Mouse (Mus musculus) left cerebral cortex, adult 2 months (tissue): ENCODE measurements around the gene Clba1. TPM values are rescaled to one million over a fixed set of nuclear protein-coding genes. Genes with fewer than 3 reads are reported as not detected.

Experiments used
- DNase-seq, 2 experiments: peaks; one replicate each; pipeline ENCODE4 v3.0.0; 2021 to 2022; ENCODE audit warnings: low spot score in 2 of 2, mixed read lengths in 1 of 2; ENCODE audit errors: extremely low spot score in 1 of 2
- H3K27ac ChIP-seq: fragments of 200-600 bp; 2 replicates; pipeline ENCODE4 v1.8.1; 2022
- H3K4me3 ChIP-seq: fragments of 200-600 bp; 2 replicates; pipeline ENCODE4 v1.8.1; 2022
- CTCF ChIP-seq: fragments of 200-600 bp; IDR thresholded peaks from 2 replicates; pipeline ENCODE4 v1.8.1; 2022; ENCODE audit warnings: antibody characterized with exemption, mild to moderate bottlenecking, moderate library complexity
- intact Hi-C: fragments of 180-260 bp; cut with DNase I; formaldehyde crosslinking; loops from one replicate; pipeline ENCODE4 v1.15.1; 2025
- total RNA-seq, 2 experiments: library from RNA; stranded (reverse); gene quantifications; 2 replicates each; pipeline ENCODE4 v1.2.3; 2021

Clba1 gene
- total RNA-seq, 2 experiments from 2014 or later: 15.7 to 18.6 TPM

GRCm38 (mm10) chr12:112857021-112857925 is 48.5 kb downstream of the Clba1 start:
- intact Hi-C loops: no loop called here
- TF ChIP-seq CTCF: no peak
- H3K4me3 ChIP-seq: no peak overlapping the region
- H3K27ac ChIP-seq: no peak overlapping the region
- no peak for DNase-seq

- no peak overlapping the region for H3K27ac ChIP-seq
- DNase-seq: no peak
- H3K4me3 ChIP-seq: no peak overlapping the region
- intact Hi-C loops: no loop called here
- TF ChIP-seq CTCF: no peak
Measured at GRCm38 (mm10) chr12:112858581-112859336, 50.0 kb downstream of the Clba1 start.

GRCm38 (mm10) chr12:112859930-112860329 is 51.2 kb downstream of the Clba1 start:
- H3K4me3 ChIP-seq: no peak overlapping the region
- DNase-seq: no peak
- intact Hi-C loops: no loop called here
- H3K27ac ChIP-seq: no peak overlapping the region
- no peak for TF ChIP-seq CTCF

GRCm38 (mm10) chr12:112860765-112861164 is 52.0 kb downstream of the Clba1 start:
- TF ChIP-seq CTCF: no peak
- H3K27ac ChIP-seq: no peak overlapping the region
- intact Hi-C loops: no loop called here
- DNase-seq: no peak
- H3K4me3 ChIP-seq: no peak overlapping the region

- intact Hi-C loops: no loop called here
- no peak overlapping the region for H3K4me3 ChIP-seq
- H3K27ac ChIP-seq: no peak overlapping the region
- no peak for TF ChIP-seq CTCF
- DNase-seq: no peak
Measured at GRCm38 (mm10) chr12:112861911-112862321, 53.2 kb downstream of the Clba1 start.

GRCm38 (mm10) chr12:112864804-112865203 is 56.1 kb downstream of the Clba1 start:
- DNase-seq: no peak
- Histone ChIP-seq H3K27ac (no peak overlapping the region), H3K4me3 (no peak overlapping the region)
- TF ChIP-seq CTCF: no peak
- intact Hi-C loops: no loop called here

Other genes starting within 250 kb of the Clba1 start
- 100 to 1,000 TPM; 131 to 151 TPM for gene Inf2, start 220.2 kb upstream of the Clba1 start, total RNA-seq
- 10 to 100 TPM; 16.2 to 16.5 TPM for gene Adssl1, start 188.9 kb upstream of the Clba1 start, total RNA-seq
- 10 to 100 TPM; 19.7 to 21.5 TPM for gene Siva1, start 164.3 kb upstream of the Clba1 start, total RNA-seq
- gene Akt1, start 134.1 kb upstream of the Clba1 start, total RNA-seq: 100 to 1,000 TPM; 144 to 157 TPM
- 1 to 10 TPM; 1.1 to 1.2 TPM for gene Zbtb42, start 130.1 kb upstream of the Clba1 start, total RNA-seq
- 100 to 1,000 TPM; 280 to 294 TPM for gene Cep170b, start 88.5 kb upstream of the Clba1 start, total RNA-seq
- 10 to 100 TPM in 1 of 2 experiments, 1 to 10 TPM in 1; 7.4 to 10.1 TPM for gene Pld4, start 48.3 kb upstream of the Clba1 start, total RNA-seq
- 1 to 10 TPM; 8.1 to 8.2 TPM for gene Ahnak2, start 6.3 kb upstream of the Clba1 start, total RNA-seq
- 10 to 100 TPM; 10.5 to 12.4 TPM for gene Cdca4, start 20.5 kb downstream of the Clba1 start, total RNA-seq
- under 1 TPM in 1 of 2 experiments, not detected in 1; 0.18 TPM for gene Gpr132, start 59.3 kb downstream of the Clba1 start, total RNA-seq
- gene Jag2, start 120.8 kb downstream of the Clba1 start, total RNA-seq: 10 to 100 TPM; 57.9 to 62.2 TPM
- gene Nudt14, start 133.2 kb downstream of the Clba1 start, total RNA-seq: 10 to 100 TPM; 10.1 to 13.7 TPM
- gene Btbd6, start 167.5 kb downstream of the Clba1 start, total RNA-seq: 10 to 100 TPM; 60.2 to 64.5 TPM
- 10 to 100 TPM; 45.6 to 46.6 TPM for gene Brf1, start 191.8 kb downstream of the Clba1 start, total RNA-seq
- 10 to 100 TPM; 62.8 to 68.0 TPM for gene Pacs2, start 205.6 kb downstream of the Clba1 start, total RNA-seq